In the genomic region with DNA sequence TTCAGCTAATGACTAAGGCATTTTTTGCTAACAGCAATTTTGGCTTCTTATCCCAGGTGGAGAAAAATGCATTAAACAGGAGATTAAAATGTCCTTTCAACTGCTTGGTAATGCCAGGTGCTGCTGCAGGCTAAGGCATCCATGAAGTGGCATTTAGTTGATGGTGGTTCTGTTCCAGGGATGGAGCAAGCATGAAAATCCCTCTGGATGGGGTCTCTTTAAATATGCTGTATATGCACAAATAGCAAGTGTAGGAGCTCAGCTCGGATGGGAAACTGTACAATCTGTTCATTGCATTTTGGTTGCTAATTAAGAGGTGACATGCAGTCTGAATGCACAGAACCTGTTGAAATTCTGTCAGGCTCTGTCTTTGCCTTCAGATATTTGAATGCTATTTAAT, we compare ENCODE assay signal across 24 mouse cellular contexts.
A peak's percentile ranks its signal among the peaks of the same experiment; 100 is the strongest.
DNase-seq lines count a peak whose midpoint lies in the region; ATAC-seq lines count a peak whose summit lies in the region.
"Had no signal": no experiment of that assay in that cellular context is flagged by ENCODE, and none has a peak within 500 bp of the region (broad histone marks: within the 10 kb centered on the region; RNA-seq: fewer than 3 reads in every experiment).

No protein-coding gene starts in this region.

- no peak overlapping the region for H3K4me2 ChIP-seq in forebrain, embryonic 15.5 days (replicated peaks)
- no peak overlapping the region for H3K4me2 ChIP-seq in forebrain, embryonic 12.5 days
- no peak overlapping the region for H3K4me2 ChIP-seq in limb, embryonic 13.5 days (replicated peaks)
- H3K4me2 ChIP-seq: embryonic facial prominence, embryonic 13.5 days; hindbrain, embryonic 12.5 days; intestine, embryonic 15.5 days; limb, embryonic 12.5 days; lung, embryonic 15.5 days had no signal

- no peak overlapping the region for H3K4me3 ChIP-seq in forebrain, embryonic 15.5 days
- H3K4me3 ChIP-seq in forebrain, embryonic 12.5 days (replicated peaks) = no peak overlapping the region
- no peak overlapping the region for H3K4me3 ChIP-seq in limb, embryonic 13.5 days
- no peak overlapping the region for H3K4me3 ChIP-seq in limb, embryonic 10.5 days
- H3K4me3 ChIP-seq: embryonic facial prominence, embryonic 13.5 days; gastrocnemius, adult 2 months; heart, embryonic 10.5 days; hindbrain, embryonic 12.5 days; intestine, embryonic 15.5 days; limb, embryonic 12.5 days; lung, embryonic 15.5 days; myocyte had no signal

- H3K36me3 ChIP-seq in forebrain, embryonic 15.5 days = no peaks in the 10 kb centered on the region
- H3K36me3 ChIP-seq in forebrain, embryonic 12.5 days (replicated peaks) = no peaks in the 10 kb centered on the region
- H3K36me3 ChIP-seq in limb, embryonic 13.5 days = no peaks in the 10 kb centered on the region
- no peaks in the 10 kb centered on the region for H3K36me3 ChIP-seq in limb, embryonic 10.5 days
- H3K36me3 ChIP-seq: embryonic facial prominence, embryonic 13.5 days; G1E; heart, embryonic 10.5 days; hindbrain, embryonic 12.5 days; intestine, embryonic 15.5 days; limb, embryonic 12.5 days; lung, embryonic 15.5 days had no signal

- H3K9me3 ChIP-seq in forebrain, embryonic 15.5 days = no peaks in the 10 kb centered on the region
- H3K9me3 ChIP-seq in forebrain, embryonic 12.5 days = no peaks in the 10 kb centered on the region
- no peaks in the 10 kb centered on the region for H3K9me3 ChIP-seq in limb, embryonic 13.5 days
- no peaks in the 10 kb centered on the region for H3K9me3 ChIP-seq in limb, embryonic 10.5 days (replicated peaks)
- H3K9me3 ChIP-seq: embryonic facial prominence, embryonic 13.5 days; G1E; heart, embryonic 10.5 days; hindbrain, embryonic 12.5 days; intestine, embryonic 15.5 days; limb, embryonic 12.5 days; lung, embryonic 15.5 days had no signal

- ATAC-seq in forebrain, embryonic 15.5 days (replicated peaks) = peak; percentile 75
- ATAC-seq in forebrain, embryonic 12.5 days (ENCODE audit: low FRiP score) = no peak
- peak; percentile 54; the same call in 1 of the 2 replicates for ATAC-seq in limb, embryonic 13.5 days (ENCODE audit: low FRiP score, low read depth)
- ATAC-seq: activated CD4-positive, CD25-positive, alpha-beta regulatory T cell, adult 4 months; intestine, embryonic 15.5 days had no signal

- peak; percentile 2 to 29 for DNase-seq in kidney, adult 8-10 months
- no peak for DNase-seq in kidney, postnatal 4 days
- no peak for DNase-seq in limb, embryonic 10.5 days (ENCODE audit: low spot score)
- DNase-seq in brain, adult 2 months (ENCODE audit: low read depth, low spot score) = peak; percentile 33
- no peak for DNase-seq in thymus, postnatal 36 days
- DNase-seq: adrenal gland, postnatal 10 days; cerebellum, adult 11-12 months; cerebellum, postnatal 14 days; gastrocnemius, adult 2 months; lung, postnatal 4 days; thymus, postnatal 14 days had no signal

- H3K27me3 ChIP-seq in forebrain, embryonic 15.5 days = no peaks in the 10 kb centered on the region
- H3K27me3 ChIP-seq in forebrain, embryonic 12.5 days = no peaks in the 10 kb centered on the region
- no peaks in the 10 kb centered on the region for H3K27me3 ChIP-seq in limb, embryonic 13.5 days
- no peaks in the 10 kb centered on the region for H3K27me3 ChIP-seq in limb, embryonic 10.5 days (ENCODE audit: low read depth, poor library complexity, severe bottlenecking)
- H3K27me3 ChIP-seq: embryonic facial prominence, embryonic 13.5 days; hindbrain, embryonic 12.5 days; intestine, embryonic 15.5 days; limb, embryonic 12.5 days; lung, embryonic 15.5 days had no signal

- H3K9ac ChIP-seq in forebrain, embryonic 15.5 days (replicated peaks) = no peak overlapping the region
- H3K9ac ChIP-seq in forebrain, embryonic 12.5 days = no peak overlapping the region
- H3K9ac ChIP-seq in limb, embryonic 13.5 days = no peak overlapping the region
- H3K9ac ChIP-seq: embryonic facial prominence, embryonic 13.5 days; hindbrain, embryonic 12.5 days; intestine, embryonic 15.5 days; limb, embryonic 12.5 days; liver, embryonic 14.5 days; lung, embryonic 15.5 days had no signal

- H3K4me1 ChIP-seq in forebrain, embryonic 15.5 days = peaks cover 6% of the 10 kb centered on the region; the same call in 1 of the 2 replicates
- no peaks in the 10 kb centered on the region for H3K4me1 ChIP-seq in forebrain, embryonic 12.5 days
- H3K4me1 ChIP-seq in limb, embryonic 13.5 days = 0 out of 2 replicates have a peak, but pooled peaks cover 5% of the 10 kb centered on the region
- H3K4me1 ChIP-seq in limb, embryonic 10.5 days = no peaks in the 10 kb centered on the region
- H3K4me1 ChIP-seq: embryonic facial prominence, embryonic 13.5 days; heart, embryonic 10.5 days; hindbrain, embryonic 12.5 days; intestine, embryonic 15.5 days; limb, embryonic 12.5 days; lung, embryonic 15.5 days had no signal

- H3K27ac ChIP-seq in forebrain, embryonic 15.5 days (replicated peaks) = peak overlapping the region; percentile 51; the same call in 1 of the 2 replicates
- no peak overlapping the region for H3K27ac ChIP-seq in forebrain, embryonic 12.5 days
- no peak overlapping the region for H3K27ac ChIP-seq in limb, embryonic 13.5 days
- no peak overlapping the region for H3K27ac ChIP-seq in limb, embryonic 10.5 days
- H3K27ac ChIP-seq: embryonic facial prominence, embryonic 13.5 days; gastrocnemius, adult 2 months; heart, embryonic 10.5 days; hindbrain, embryonic 12.5 days; intestine, embryonic 15.5 days; limb, embryonic 12.5 days; liver, embryonic 14.5 days; lung, embryonic 15.5 days had no signal

- 16% methylated on average over 1 of the region's 1 CpGs for WGBS in forebrain, embryonic 15.5 days
- WGBS in forebrain, embryonic 12.5 days = 44% methylated on average over 1 of the region's 1 CpGs
- 44% methylated on average over 1 of the region's 1 CpGs for WGBS in limb, embryonic 13.5 days
- 70% methylated on average over 1 of the region's 1 CpGs for WGBS in limb, embryonic 10.5 days

Comparison
In these comparisons a context has a peak if more than half of its experiments do, and no peak if none do; other contexts are left out.
1. DNase-seq: peak in kidney, adult 8-10 months (2 of 2) and brain, adult 2 months (single experiment); none in kidney, postnatal 4 days (0 of 2), limb, embryonic 10.5 days (single experiment) and thymus, postnatal 36 days (0 of 2).